Mouse (Mus musculus): ENCODE measurements around the gene Ugt1a8.

The Ugt1a8 gene

GRCm38 (mm10) chr1:88258361-88258760, 170.7 kb downstream of the Ugt1a8 start:
- DNase-seq (ENCODE audit: extremely low spot score, low read depth, low spot score) = no peak

- DNase-seq (ENCODE audit: extremely low spot score, low read depth, low spot score) = no peak
Measured at GRCm38 (mm10) chr1:88258881-88259642, 171.4 kb downstream of the Ugt1a8 start.

GRCm38 (mm10) chr1:88259643-88260024, 172.0 kb downstream of the Ugt1a8 start:
- no peak for DNase-seq (ENCODE audit: extremely low spot score, low read depth, low spot score)

GRCm38 (mm10) chr1:88260114-88260513, 172.5 kb downstream of the Ugt1a8 start:
- DNase-seq (ENCODE audit: extremely low spot score, low read depth, low spot score) = no peak

GRCm38 (mm10) chr1:88260604-88261377, 173.2 kb downstream of the Ugt1a8 start:
- DNase-seq (ENCODE audit: extremely low spot score, low read depth, low spot score) = no peak

- no peak for DNase-seq (ENCODE audit: extremely low spot score, low read depth, low spot score)
Measured at GRCm38 (mm10) chr1:88261706-88262105, 174.1 kb downstream of the Ugt1a8 start.

- no peak for DNase-seq (ENCODE audit: extremely low spot score, low read depth, low spot score)
Measured at GRCm38 (mm10) chr1:88262255-88262654, 174.6 kb downstream of the Ugt1a8 start.

- DNase-seq (ENCODE audit: extremely low spot score, low read depth, low spot score) = no peak
Measured at GRCm38 (mm10) chr1:88262961-88263360, 175.3 kb downstream of the Ugt1a8 start.

- DNase-seq (ENCODE audit: extremely low spot score, low read depth, low spot score) = no peak
Measured at GRCm38 (mm10) chr1:88263778-88264177, 176.2 kb downstream of the Ugt1a8 start.

GRCm38 (mm10) chr1:88264237-88264868, 176.7 kb downstream of the Ugt1a8 start:
- no peak for DNase-seq (ENCODE audit: extremely low spot score, low read depth, low spot score)

GRCm38 (mm10) chr1:88264869-88265240, 177.2 kb downstream of the Ugt1a8 start:
- DNase-seq (ENCODE audit: extremely low spot score, low read depth, low spot score) = no peak

- no peak for DNase-seq (ENCODE audit: extremely low spot score, low read depth, low spot score)
Measured at GRCm38 (mm10) chr1:88266123-88266522, 178.5 kb downstream of the Ugt1a8 start.

- no peak for DNase-seq (ENCODE audit: extremely low spot score, low read depth, low spot score)
Measured at GRCm38 (mm10) chr1:88267489-88267888, 179.9 kb downstream of the Ugt1a8 start.

- no peak for DNase-seq (ENCODE audit: extremely low spot score, low read depth, low spot score)
Measured at GRCm38 (mm10) chr1:88268070-88268469, 180.5 kb downstream of the Ugt1a8 start.

Data from hindlimb bud, embryonic 11.5 days (tissue).